10 mouse cellular contexts compared by ENCODE assay signal in genomic region chr9:119479297-119479696, GRCm38 (mm10). TPM values are rescaled to one million over a fixed set of nuclear protein-coding genes. Genes with fewer than 3 reads are reported as not detected.
A peak's percentile ranks its signal among the peaks of the same experiment; 100 is the strongest.
DNase-seq lines count a peak whose midpoint lies in the region; ATAC-seq lines count a peak whose summit lies in the region.
"Had no signal": no experiment of that assay in that cellular context is flagged by ENCODE, and none has a peak within 500 bp of the region (broad histone marks: within the 10 kb centered on the region; RNA-seq: fewer than 3 reads in every experiment).

No protein-coding gene starts in this region.

- H3K9me3 ChIP-seq in midbrain, embryonic 16.5 days (replicated peaks; ENCODE audit: control insufficient read depth, low read length, poor library complexity, severe bottlenecking): no peaks in the 10 kb centered on the region
- no peaks in the 10 kb centered on the region for H3K9me3 ChIP-seq in midbrain, embryonic 10.5 days (replicated peaks)
- H3K9me3 ChIP-seq: liver, embryonic 13.5 days; midbrain, embryonic 12.5 days had no signal

- H3K9ac ChIP-seq in midbrain, embryonic 16.5 days (ENCODE audit: low read depth, low read length): 0 out of 2 replicates have a peak overlapping the region, but pooled peaks have one; percentile 25
- H3K9ac ChIP-seq: liver, embryonic 13.5 days; midbrain, embryonic 12.5 days had no signal

- H3K36me3 ChIP-seq in midbrain, embryonic 16.5 days (ENCODE audit: control insufficient read depth, insufficient read depth, low read length): no peaks in the 10 kb centered on the region
- H3K36me3 ChIP-seq in midbrain, embryonic 10.5 days: no peaks in the 10 kb centered on the region
- H3K36me3 ChIP-seq: liver, embryonic 13.5 days; midbrain, embryonic 12.5 days had no signal

- H3K4me3 ChIP-seq in midbrain, embryonic 16.5 days (ENCODE audit: low read depth, low read length): no peak overlapping the region
- no peak overlapping the region for H3K4me3 ChIP-seq in midbrain, embryonic 10.5 days
- H3K4me3 ChIP-seq: liver, embryonic 13.5 days; midbrain, embryonic 12.5 days had no signal

- ATAC-seq in midbrain, embryonic 16.5 days: no peak

- intact Hi-C loops in gastrocnemius, postnatal 36 days (cut with DNase I): no loop called here
- intact Hi-C loops in heart, postnatal 14 days (cut with DNase I): no loop called here

- no peaks in the 10 kb centered on the region; the same call in 1 of the 2 replicates for H3K27me3 ChIP-seq in midbrain, embryonic 16.5 days (ENCODE audit: control insufficient read depth, insufficient read depth, low read depth, low read length)
- peaks cover 35% of the 10 kb centered on the region for H3K27me3 ChIP-seq in midbrain, embryonic 10.5 days (ENCODE audit: low read depth, poor library complexity, severe bottlenecking)
- H3K27me3 ChIP-seq: liver, embryonic 13.5 days had no signal

- WGBS in midbrain, embryonic 16.5 days: 58% methylated on average over 8 of the region's 8 CpGs
- 77% methylated on average over 8 of the region's 8 CpGs for WGBS in midbrain, embryonic 10.5 days

- H3K4me2 ChIP-seq in midbrain, embryonic 16.5 days (ENCODE audit: low read length): no peak overlapping the region
- H3K4me2 ChIP-seq: liver, embryonic 13.5 days; midbrain, embryonic 12.5 days had no signal

- peaks cover 5% of the 10 kb centered on the region; the same call in 1 of the 2 replicates for H3K4me1 ChIP-seq in midbrain, embryonic 16.5 days (ENCODE audit: control insufficient read depth, insufficient read depth, low read length)
- peaks cover 27% of the 10 kb centered on the region for H3K4me1 ChIP-seq in midbrain, embryonic 10.5 days

- DNase-seq in midbrain, embryonic 10.5 days (ENCODE audit: low spot score): no peak
- DNase-seq in adrenal gland, postnatal 14 days: peak; percentile 84
- DNase-seq in gastrocnemius, postnatal 36 days: peak; percentile 37 to 69
- peak; percentile 72 to 83 for DNase-seq in heart, postnatal 14 days
- DNase-seq in right cerebral cortex, adult 18-20 months: no peak
- no peak for DNase-seq in spleen, adult 18-20 months
- DNase-seq in thymus, postnatal 10 days (ENCODE audit: low spot score in 2 of 2): no peak
- DNase-seq: liver, embryonic 13.5 days had no signal

- H3K27ac ChIP-seq in midbrain, embryonic 16.5 days (ENCODE audit: low read length): no peak overlapping the region
- H3K27ac ChIP-seq in midbrain, embryonic 10.5 days (replicated peaks): no peak overlapping the region
- H3K27ac ChIP-seq: liver, embryonic 13.5 days; midbrain, embryonic 12.5 days had no signal

RNA-seq across cellular contexts. Expression of gene Exog, which starts 34.6 kb away (rescaled TPM):
- 53.3 and 58.6 TPM in 2 replicates for polyA plus RNA-seq in midbrain, embryonic 16.5 days (2015; fragmentation: Nextera tagmentation; extraction: Ambion mirVana)
- polyA plus RNA-seq in midbrain, embryonic 10.5 days (2016; fragmentation: Nextera tagmentation; extraction: Ambion mirVana): 36.5 and 37.5 TPM in 2 replicates
- total RNA-seq in adrenal gland, postnatal 14 days (2021): 4.2 and 4.5 TPM in 2 replicates
- 1 to 10 TPM; 1.2 to 1.4 TPM for total RNA-seq in gastrocnemius, postnatal 36 days (2021)
- 1 to 10 TPM; 2.4 to 3.2 TPM for total RNA-seq in heart, postnatal 14 days (2021)

Comparison
In these comparisons a context has a peak if more than half of its experiments do, and no peak if none do; other contexts are left out.
1. DNase-seq: peak in adrenal gland, postnatal 14 days (single experiment), gastrocnemius, postnatal 36 days (2 of 2) and heart, postnatal 14 days (2 of 2); none in midbrain, embryonic 10.5 days (single experiment), right cerebral cortex, adult 18-20 months (single experiment), spleen, adult 18-20 months (0 of 2) and thymus, postnatal 10 days (0 of 2).